Mouse (Mus musculus): ENCODE measurements around the gene Vav1.
"Not testable (repeated sequence)": the region's sequence is repeated elsewhere in the genome, so short reads cannot be mapped to it uniquely, and the experiment has no call there.

The Vav1 gene

DNA sequence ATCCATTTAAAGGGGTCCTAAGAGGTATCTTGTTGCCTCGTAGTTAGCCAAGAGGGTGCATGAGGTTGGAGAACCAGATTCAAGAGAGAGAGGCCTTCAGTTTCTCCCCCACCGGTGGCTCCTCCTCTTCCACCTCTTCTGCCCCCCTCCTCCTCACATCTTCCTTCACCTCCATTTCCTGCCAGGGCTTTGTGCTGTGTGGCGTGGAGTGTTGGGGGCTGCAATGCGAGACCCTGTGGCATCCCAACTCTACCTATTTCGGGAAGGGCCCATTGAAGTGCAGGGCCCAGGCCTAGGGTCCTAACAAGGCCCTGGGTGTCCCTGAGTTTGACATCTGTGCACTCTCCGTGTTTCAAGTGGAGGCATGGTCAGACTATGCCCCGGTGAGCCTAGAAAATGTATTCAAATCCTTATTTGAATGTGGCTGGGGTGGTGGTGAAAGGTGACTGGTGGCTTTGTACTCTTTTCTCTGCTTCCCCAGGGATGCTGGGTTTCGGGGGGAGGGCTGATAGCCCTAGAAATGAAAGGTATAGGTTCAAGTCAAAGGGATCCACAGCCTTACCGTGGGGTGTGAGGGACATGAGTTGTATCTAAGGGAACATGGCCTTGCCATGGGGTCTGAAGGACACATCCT, 808 bp downstream of the Vav1 start:
- no peak for DNase-seq (ENCODE audit: low read depth, low spot score)

DNA sequence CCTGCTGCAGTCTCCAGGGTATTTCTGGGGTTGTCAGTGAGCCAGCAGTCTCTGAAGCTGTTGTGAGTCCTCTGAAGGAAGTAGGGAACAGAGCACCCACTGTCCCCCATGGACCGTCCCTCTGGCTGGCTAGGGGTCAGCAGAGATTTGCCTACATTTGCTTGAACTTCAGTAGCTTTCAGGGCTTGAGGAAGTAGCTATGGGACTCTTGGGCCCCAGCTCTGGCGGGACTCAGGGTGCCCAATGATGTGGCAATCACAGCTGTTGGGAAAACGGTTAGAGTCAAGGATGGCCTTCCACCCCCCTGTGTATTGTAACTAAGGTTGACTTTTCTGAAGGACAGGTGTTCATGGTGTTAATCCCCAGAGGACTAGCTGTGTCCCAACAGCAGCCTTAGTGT, 1.5 kb downstream of the Vav1 start:
- no peak for DNase-seq (ENCODE audit: low read depth, low spot score)

DNA sequence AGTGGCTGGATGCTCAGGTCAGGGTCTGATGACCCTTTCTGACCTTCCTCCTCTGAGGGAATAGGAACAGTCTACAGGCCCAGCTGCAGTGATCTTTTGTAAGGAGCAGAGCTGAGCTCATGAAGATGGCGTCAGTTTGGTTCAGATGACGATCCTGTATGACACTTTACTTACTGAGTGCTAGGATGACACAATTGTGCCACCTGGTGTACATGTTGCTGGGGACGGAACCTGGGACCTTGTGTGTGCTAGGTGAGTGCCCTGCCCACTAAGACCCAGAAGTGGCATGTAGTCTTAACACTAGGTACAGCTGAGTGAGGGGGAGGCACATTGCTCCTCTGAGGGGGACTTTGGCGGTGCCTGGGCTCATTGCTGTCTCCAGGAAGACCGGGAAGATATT, 5.0 kb downstream of the Vav1 start:
- no peak for DNase-seq (ENCODE audit: low read depth, low spot score)

DNA sequence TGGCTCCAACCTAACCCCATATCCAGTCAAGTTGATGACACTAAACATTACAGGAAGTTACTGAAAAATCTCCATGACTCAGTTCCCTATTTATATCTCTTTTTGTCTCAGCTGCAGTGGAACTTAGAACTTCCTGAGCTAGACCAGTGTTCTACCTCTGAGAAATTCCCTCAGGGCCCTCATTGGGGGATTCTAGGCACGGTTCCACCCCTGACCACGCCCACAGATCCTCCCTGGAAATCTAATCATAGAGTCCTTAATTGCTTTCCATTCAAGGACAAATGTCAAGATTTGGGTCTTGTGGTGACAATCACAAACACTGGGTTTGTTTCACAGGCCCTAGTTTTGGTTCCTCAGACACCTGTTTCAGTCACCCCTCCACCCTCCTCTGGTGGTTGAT, 6.2 kb downstream of the Vav1 start:
- DNase-seq (ENCODE audit: low read depth, low spot score): no peak

DNA sequence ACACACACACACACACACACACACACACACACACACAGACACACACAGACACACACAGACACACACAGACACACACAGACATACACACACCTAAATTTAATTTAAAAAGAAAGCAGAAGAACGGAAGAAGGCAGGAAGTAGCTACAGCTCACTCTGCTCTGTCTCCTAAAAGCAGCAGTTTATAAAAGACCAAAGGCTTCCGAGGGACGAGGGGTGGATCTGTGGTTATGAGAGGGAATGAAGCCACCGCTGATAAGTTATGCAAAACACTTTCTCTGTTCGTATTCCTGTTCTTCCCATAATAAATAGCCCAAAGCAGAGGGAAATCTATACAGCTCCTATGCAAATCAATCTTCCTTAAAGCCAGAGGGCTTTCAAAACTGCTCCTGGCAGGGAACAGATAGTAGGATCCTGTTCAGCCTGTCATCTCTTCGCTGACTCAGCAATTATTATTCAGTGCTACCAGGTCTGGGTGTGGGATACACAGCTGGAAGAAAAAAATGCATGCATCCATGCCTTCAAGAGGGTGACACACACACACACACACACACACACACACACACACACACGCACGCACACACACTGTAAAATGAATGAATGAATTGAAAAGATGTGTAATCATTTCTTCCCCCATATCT, 7.9 kb downstream of the Vav1 start:
- no peak for DNase-seq (ENCODE audit: low read depth, low spot score)

DNA sequence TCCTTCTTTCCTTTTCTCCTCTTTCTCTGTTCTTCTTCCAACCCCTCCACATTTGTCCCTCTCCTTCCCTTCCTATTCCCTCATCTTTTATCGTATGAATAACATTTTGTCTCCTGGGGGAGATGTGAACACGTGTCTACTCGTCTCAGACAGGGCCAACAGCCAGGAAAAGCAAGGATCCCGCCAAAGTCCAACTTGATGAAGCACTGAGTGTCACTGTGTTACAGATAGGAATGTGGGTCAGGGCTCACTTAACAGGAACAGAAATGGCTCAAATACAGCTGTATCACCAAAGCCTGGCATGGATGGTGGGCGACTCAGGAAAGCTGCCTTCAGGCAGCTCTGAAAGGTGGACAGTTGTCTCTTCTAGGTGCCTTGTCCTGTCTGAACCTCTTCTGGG, 10.4 kb downstream of the Vav1 start:
- no peak for DNase-seq (ENCODE audit: low read depth, low spot score)

DNA sequence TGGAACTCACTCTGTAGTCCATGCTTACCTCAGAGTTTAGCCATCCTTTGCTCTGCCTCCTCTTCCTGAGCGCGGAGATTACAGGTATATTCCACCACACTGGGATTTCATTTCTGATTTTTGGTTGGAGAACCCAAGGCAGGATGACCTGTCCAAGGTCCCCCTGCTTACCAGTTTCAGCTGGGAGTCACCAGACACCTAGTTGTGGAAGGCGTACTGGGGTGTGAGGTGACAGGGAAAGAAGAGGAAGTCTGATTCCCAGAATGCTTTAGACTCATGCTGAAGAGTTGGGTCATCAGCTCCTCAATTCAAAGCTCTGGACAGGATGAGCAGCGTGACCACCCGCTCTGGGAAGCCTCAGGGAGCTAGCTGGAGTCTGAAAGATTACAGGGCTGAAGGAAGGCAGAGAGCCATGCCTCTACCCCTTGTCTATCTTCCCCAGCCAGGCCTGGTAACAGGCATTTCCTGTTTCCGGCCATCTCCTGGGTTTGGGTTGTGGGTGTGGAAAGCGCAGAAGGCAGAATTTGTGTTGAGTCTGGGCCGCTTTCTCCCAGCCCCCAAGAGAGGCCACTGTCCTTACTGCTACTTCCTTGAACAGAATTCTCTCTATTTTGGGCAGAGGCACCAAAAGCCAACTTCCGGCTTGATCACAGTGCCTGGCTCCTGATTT, 11.2 kb downstream of the Vav1 start:
- DNase-seq (ENCODE audit: low read depth, low spot score): no peak

DNA sequence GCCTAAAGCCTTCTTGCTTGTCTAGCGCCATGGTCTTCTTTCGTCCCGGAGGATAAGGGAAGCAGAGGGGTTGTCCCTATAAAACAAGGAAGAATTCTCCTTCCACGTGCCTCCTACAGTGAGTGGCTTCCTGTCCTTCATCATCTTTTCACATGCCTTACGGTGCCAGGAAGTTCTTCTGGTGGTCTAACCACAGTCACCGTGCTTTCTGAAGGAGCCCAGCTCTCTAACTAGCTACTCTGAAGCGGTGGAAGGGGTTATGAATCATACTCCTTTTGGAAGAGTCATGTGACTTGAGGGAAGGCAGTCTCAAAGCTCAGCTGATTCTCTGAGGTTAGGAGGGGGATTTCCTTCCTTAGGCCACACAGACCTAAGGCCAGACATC, 11.8 kb downstream of the Vav1 start:
- no peak for DNase-seq (ENCODE audit: low read depth, low spot score)

DNA sequence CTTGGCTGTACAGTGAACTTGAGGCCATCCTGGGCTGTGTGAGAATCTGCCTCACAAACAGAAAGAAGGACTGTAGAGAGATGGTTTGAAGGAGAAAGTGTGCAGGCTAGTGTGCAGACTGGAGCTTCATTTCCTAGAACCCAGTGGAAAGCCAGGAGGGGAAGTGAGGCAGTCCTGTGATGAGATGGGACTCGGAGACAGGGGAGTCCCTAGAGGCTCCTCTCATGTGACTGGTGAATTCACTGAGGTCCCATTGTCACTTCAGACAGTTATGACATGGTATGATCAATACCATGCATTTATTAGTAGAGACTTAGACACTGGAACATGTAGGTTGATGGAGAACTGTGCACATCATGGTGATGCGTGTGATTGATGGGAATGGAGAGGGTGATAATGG, 13.4 kb downstream of the Vav1 start:
- DNase-seq (ENCODE audit: low read depth, low spot score): no peak

DNA sequence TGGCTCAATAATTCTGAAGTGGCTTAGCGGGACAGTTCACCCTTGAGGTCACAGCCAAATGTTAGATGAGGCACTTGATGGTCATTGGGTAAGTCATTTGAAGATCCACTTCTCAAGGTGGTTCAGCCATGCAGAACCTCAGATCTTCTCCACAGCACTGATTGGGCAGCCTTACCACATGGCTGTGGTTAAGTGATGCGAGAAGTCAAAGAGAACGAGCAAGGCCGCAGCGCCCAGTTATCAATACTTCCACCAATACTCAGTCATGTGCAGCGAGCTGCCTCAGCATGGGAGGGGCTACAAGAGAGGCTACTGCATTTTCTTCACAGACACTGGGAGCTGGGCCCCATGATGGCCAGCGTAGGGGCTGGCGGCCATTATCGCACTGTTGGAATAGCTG, 14.1 kb downstream of the Vav1 start:
- DNase-seq (ENCODE audit: low read depth, low spot score): no peak

DNA sequence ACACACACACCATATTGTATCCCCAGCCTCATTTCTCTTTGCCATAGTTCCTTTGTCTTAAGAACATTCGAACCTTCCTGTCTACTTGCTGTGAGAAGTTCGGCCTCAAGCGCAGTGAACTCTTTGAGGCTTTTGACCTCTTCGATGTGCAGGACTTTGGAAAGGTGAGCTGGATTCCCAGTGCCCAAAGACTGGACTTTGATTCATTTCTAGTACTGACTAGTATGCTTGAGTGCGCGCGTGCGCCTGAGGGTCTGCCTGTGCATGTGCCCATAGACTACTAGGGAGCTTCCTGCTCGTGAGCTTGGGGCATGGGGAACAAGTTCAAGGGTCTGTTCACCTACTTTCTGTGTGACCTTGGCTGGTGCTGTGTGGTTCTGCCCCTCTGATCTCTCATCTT, 17.0 kb downstream of the Vav1 start:
- DNase-seq (ENCODE audit: low read depth, low spot score): no peak

DNA sequence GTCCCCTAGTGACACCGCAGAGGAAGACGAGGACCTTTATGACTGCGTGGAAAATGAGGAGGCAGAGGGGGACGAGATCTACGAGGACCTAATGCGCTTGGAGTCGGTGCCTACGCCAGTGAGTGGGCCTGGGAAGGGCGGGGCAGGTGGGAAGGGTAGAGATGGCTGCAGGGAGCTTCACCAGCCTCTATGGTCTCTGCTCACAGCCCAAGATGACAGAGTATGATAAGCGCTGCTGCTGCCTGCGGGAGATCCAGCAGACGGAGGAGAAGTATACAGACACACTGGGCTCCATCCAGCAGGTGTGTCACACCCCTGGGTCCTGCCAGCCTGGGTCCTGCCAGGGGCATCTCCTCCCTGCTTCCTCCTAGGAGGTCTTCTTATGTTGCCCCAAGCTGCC, 18.1 kb downstream of the Vav1 start:
- DNase-seq (ENCODE audit: low read depth, low spot score): no peak

DNA sequence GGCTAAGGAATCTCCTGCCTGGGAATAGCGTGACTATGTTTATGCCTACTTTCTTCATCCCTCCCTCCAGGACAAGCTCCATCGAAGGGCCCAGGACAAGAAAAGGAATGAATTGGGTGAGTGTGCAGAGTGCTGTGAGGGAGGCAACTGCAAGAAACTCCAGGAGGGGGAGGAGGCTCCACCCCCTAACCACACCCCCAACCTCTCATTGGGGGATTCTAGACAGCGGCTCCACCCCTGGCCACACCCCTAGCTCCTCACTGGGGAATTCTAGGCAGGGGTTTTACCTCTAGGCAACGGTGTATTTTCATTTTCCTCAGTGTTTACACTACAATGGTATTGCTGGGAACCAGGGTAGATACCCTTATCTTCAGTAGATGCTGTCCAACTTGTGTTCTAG, 26.7 kb downstream of the Vav1 start:
- no peak for DNase-seq (ENCODE audit: low read depth, low spot score)

DNA sequence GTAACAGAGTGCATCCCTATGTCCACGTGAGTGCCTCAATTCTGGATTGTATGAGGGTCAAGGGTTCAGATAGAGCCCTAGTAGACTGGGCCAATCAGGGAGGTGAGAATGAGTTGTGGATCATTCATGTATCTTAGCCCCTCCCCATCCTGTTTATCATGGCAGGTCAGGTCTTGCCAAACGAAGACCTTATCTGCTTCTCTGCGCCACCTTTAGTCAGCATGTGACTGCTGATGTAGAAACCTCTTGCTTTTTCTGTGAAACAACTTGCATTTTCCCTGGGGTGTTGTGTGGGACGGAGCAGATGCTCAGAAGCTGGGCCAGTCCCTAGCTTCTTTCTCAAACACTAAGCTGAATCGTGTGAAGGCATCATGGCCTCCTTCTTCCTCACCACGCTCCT, 28.2 kb downstream of the Vav1 start:
- DNase-seq (ENCODE audit: low read depth, low spot score): no peak

DNA sequence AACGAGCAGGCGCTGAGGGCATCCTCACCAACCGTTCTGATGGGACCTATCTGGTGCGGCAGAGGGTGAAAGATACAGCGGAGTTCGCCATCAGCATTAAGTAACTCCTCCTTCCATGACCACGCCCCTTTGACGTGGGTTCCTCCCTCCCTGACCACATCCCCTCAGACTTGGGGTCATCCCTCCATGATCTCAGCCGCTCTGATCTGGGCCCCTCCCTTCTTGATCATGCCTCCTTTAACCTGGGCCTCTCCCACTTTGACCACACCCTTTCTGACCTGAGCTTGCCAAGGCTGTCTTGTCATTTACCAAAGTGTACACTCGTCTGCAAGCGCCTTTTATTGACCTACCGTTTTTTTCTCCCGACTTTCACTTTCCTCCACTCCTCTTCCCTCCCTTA, 32.9 kb downstream of the Vav1 start:
- DNase-seq (ENCODE audit: low read depth, low spot score): no peak

DNA sequence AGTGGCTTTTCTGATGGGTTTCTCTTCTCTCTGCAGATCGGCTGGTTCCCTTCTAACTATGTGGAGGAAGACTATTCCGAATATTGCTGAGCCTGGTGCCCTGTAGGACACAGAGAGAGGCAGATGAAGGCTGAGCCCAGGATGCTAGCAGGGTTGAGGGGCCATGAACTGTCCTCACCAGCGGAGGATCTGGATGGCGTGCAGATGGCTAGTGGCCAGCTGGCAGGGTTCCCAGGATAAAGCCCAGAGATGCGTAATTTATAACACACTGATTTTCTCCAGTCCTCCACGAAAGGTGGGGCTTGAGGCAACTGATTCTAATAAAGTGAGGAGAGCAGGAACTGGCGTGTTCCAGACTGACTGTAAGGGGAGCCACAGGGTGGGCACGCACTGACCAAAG, 48.7 kb downstream of the Vav1 start:
- no peak for DNase-seq (ENCODE audit: low read depth, low spot score)

DNA sequence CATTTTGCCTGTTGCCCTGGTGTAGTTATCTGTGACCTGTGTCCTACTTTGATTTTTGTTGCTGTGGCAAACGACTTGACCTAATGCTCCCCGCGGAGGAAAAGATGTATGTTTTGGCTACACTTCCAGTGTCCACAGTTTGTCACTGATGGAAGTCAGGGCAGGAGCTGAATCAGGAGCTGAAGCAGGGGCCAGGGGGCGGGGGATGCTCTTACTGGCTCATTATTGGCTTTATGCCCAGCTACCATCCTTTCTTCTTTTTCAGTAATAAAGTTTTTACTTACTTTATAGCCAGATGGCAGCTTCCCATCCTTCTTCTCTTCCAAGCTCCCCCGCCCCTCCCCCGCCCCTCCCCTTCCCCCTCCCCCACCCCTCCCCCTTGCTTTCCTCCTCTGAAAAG, 50.0 kb downstream of the Vav1 start:
- no peak for DNase-seq (ENCODE audit: low read depth, low spot score)

DNA sequence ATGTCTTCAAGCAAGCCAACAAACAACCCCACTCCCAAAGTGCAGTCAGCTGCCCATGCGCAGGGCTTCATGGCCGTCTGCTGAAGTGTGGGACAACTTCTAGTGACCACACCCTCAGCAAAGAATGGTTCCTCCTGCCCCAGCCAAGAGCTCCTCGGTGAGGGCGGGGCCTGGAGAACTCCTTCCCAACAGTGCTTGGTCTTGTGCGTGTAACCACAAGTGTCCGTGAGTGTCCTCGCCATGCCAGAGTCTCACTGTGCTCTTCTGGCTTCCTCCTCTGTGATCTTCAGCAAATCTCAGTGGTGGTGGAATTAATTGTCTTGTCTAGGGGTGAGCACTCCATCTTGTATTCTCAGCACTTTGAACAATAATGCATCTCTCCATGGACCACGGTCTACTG, 52.1 kb downstream of the Vav1 start:
- no peak for DNase-seq (ENCODE audit: low read depth, low spot score)

DNA sequence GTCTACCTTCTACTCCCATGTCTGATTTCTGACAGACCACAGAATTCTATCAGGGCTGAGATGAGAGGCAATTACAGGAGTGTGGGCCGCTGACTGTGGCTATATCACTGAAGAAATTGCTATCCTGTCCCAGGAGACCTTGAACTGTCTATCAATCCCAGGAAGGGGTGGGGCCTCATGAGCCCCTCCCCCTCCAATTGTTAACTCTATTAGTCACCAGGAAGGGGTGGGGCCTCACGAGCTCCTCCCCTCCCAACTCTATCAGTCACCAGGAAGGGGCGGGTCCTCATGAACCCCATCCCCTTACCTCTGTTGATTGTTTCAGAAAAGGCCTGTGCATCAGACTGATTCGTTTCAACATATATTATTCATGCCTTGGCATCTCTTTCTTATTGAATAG, 53.3 kb downstream of the Vav1 start:
- no peak for DNase-seq (ENCODE audit: low read depth, low spot score)

DNA sequence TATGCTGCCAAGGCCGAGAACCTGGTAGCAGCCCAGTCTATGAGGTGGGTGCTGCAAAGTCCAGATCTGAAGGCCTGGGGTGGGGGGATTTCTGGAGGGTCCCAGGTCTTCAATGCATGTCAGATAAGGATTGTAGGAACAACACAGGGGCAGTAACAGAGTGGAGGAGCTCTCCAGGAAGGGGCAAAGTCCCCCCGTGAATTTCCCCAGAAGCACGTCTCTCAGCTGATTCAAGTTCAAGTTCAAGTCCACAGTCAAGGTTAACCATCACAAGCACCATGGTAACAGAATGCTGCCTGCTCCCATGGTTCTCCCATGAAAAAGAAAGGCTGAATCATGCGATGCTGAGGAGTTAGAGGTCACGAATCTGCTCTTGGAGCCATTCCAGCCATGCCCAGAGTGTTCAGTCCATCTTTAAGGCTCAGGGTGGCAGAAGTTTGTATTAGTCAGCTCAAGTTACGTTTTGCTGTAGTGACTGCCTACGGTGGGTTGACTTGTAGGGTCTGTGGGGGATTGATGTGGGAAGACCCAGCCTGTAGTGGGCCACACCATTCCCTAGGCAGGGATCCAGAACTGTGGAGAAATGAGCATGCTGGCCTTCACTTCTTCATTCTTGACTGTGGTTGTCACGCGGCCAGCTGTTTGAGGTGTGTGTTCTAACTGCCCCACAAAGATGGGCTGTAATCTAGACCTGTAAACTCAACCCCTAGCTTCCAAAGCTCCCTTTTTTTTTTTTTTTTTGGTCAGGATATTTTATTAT, 55.3 kb downstream of the Vav1 start:
- no peak for DNase-seq (ENCODE audit: low read depth, low spot score)

DNA sequence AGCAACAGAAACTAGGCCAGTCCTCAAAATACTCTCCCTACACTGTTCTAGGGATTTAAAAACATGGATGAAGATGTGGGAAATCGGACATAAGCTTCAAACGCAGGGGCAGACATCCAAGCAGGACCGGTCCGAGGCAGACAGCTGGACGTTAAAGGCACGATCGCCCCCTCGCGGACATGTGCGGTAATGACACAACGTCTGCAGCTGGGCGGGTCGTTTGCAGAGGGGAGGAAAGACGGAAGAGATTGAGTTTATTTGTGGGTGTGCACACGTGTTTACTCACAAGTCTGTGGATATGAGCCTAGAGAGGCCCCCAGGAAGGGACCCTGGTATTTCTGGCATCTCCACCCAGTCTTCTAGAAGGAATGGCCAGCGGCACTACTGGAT, 55.9 kb downstream of the Vav1 start:
- peak; percentile 77 for DNase-seq (ENCODE audit: low read depth, low spot score)

DNA sequence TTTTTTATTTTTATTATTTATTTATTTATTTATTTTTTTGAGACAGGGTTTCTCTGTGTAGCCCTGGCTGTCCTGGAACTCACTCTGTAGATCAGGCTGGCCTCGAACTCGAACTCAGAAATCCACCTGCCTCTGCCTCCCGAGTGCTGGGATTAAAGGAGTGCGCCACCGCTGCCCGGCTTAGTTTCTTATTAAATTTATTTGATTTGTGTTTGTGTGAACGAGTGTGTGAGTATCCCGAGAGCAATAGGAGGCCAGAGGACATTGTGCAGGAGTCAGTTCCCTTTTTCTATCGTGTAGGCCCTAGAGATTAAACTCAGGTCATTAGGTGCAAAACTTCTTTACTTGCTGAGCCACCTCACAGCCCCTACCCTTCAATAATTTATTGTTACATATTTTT, 56.3 kb downstream of the Vav1 start:
- not testable (repeated sequence) for DNase-seq (ENCODE audit: low read depth, low spot score)

Data from forelimb bud, embryonic 11.5 days (tissue).